Mouse (Mus musculus): ENCODE measurements around the gene Bub1.

Bub1 gene

GRCm38 (mm10) chr2:127774578-127774941 is 57.1 kb downstream of the Bub1 start:
- in situ Hi-C loops (cut with MboI, MseI): no loop called here

GRCm38 (mm10) chr2:127773938-127774577 is 57.6 kb downstream of the Bub1 start:
- in situ Hi-C loops (cut with MboI, MseI): no loop called here

- in situ Hi-C loops (cut with MboI, MseI): no loop called here
Observed at GRCm38 (mm10) chr2:127761587-127761986, 70.1 kb downstream of the Bub1 start.

GRCm38 (mm10) chr2:127760429-127761000 is 71.2 kb downstream of the Bub1 start:
- in situ Hi-C loops (cut with MboI, MseI): no loop called here

GRCm38 (mm10) chr2:127760014-127760413 is 71.7 kb downstream of the Bub1 start:
- in situ Hi-C loops (cut with MboI, MseI): no loop called here

GRCm38 (mm10) chr2:127759157-127759880 is 72.3 kb downstream of the Bub1 start:
- in situ Hi-C loops (cut with MboI, MseI): loop anchor here (10.0 kb wide), 1 partner anchor 1035 kb away; no protein-coding TSS in a partner anchor

- in situ Hi-C loops (cut with MboI, MseI): loop anchor here (10.0 kb wide), 1 partner anchor 1038 kb away; no protein-coding TSS in a partner anchor
Observed at GRCm38 (mm10) chr2:127757171-127757570, 74.5 kb downstream of the Bub1 start.

GRCm38 (mm10) chr2:127754113-127754512 is 77.6 kb downstream of the Bub1 start:
- in situ Hi-C loops (cut with MboI, MseI): loop anchor here (10.0 kb wide), 1 partner anchor 1041 kb away; no protein-coding TSS in a partner anchor

- in situ Hi-C loops (cut with MboI, MseI): loop anchor here (10.0 kb wide), 1 partner anchor 1043 kb away; no protein-coding TSS in a partner anchor
Observed at GRCm38 (mm10) chr2:127751849-127752610, 79.6 kb downstream of the Bub1 start.

All from T-helper 1 cell (primary cell).